ENCODE assay signal across 21 mouse cellular contexts in the genomic region with DNA sequence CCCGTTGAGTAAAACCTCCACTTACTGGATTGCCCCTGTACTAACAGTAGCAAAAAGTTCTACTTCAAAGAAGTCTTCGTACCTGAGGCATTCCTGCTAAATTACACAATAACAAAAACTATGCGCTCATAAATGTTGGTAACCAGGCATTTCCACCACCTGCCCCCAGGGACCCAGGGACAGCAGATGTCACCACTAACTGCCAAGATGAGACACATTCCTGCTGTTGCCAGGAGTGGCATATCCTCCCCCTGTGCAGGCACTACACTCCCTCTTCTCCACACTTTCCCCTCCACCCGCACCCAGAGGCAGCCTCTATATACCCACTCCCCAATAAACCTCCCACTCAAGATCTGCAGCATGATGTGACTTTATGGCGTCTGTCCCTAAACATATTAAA. TPM values are rescaled to one million over a fixed set of nuclear protein-coding genes. Genes with fewer than 3 reads are reported as not detected.
DNase-seq lines count a peak whose midpoint lies in the region; ATAC-seq and TF ChIP-seq lines count a peak whose summit lies in the region.
"Had no signal": no experiment of that assay in that cellular context is flagged by ENCODE, and none has a peak within 500 bp of the region (broad histone marks: within the 10 kb centered on the region; RNA-seq: fewer than 3 reads in every experiment).

No protein-coding gene starts in this region.

- H3K4me3 ChIP-seq in hindbrain, embryonic 11.5 days (ENCODE audit: low read depth, low read length) = no peak overlapping the region
- no peak overlapping the region for H3K4me3 ChIP-seq in hindbrain, embryonic 12.5 days
- no peak overlapping the region for H3K4me3 ChIP-seq in testis, adult 2 months (ENCODE audit: control insufficient read depth, low read depth, low read length)
- no peak overlapping the region for H3K4me3 ChIP-seq in hindbrain, embryonic 14.5 days (replicated peaks; ENCODE audit: low read length)
- H3K4me3 ChIP-seq in thymus, adult 2 months (ENCODE audit: control insufficient read depth, insufficient read depth, low read length) = no peak overlapping the region
- H3K4me3 ChIP-seq: embryonic facial prominence, embryonic 15.5 days; forebrain, embryonic 12.5 days; gastrocnemius, adult 2 months; midbrain, embryonic 10.5 days had no signal

- no peak overlapping the region for H3K27ac ChIP-seq in hindbrain, embryonic 11.5 days (ENCODE audit: low read depth, low read length)
- H3K27ac ChIP-seq in hindbrain, embryonic 12.5 days = no peak overlapping the region
- peak overlapping the region; percentile 55; the same call in 1 of the 2 replicates for H3K27ac ChIP-seq in testis, adult 2 months (ENCODE audit: control insufficient read depth, insufficient read depth, low read depth, low read length)
- H3K27ac ChIP-seq in hindbrain, embryonic 14.5 days = no peak overlapping the region
- no peak overlapping the region for H3K27ac ChIP-seq in thymus, adult 2 months (ENCODE audit: control insufficient read depth, insufficient read depth, low read length)
- H3K27ac ChIP-seq: embryonic facial prominence, embryonic 15.5 days; forebrain, embryonic 12.5 days; gastrocnemius, adult 2 months; midbrain, embryonic 10.5 days had no signal

- ATAC-seq in hindbrain, embryonic 11.5 days (ENCODE audit: low FRiP score) = no peak
- ATAC-seq in hindbrain, embryonic 12.5 days (ENCODE audit: low FRiP score) = no peak
- no peak for ATAC-seq in hindbrain, embryonic 14.5 days (ENCODE audit: low FRiP score)
- ATAC-seq: CD4-positive, CD25-positive, alpha-beta regulatory T cell, adult 4 months; inflammation-experienced regulatory T-cells, adult 6 months; liver, postnatal 0 days had no signal

- no peak overlapping the region for H3K9ac ChIP-seq in hindbrain, embryonic 11.5 days (ENCODE audit: low read depth, low read length)
- H3K9ac ChIP-seq in hindbrain, embryonic 12.5 days = no peak overlapping the region
- no peak overlapping the region for H3K9ac ChIP-seq in hindbrain, embryonic 14.5 days
- H3K9ac ChIP-seq: embryonic facial prominence, embryonic 15.5 days; forebrain, embryonic 12.5 days; liver, postnatal 0 days had no signal

- H3K27me3 ChIP-seq in hindbrain, embryonic 11.5 days (ENCODE audit: control insufficient read depth, insufficient read depth, low read length) = no peaks in the 10 kb centered on the region
- no peaks in the 10 kb centered on the region for H3K27me3 ChIP-seq in hindbrain, embryonic 12.5 days
- no peaks in the 10 kb centered on the region for H3K27me3 ChIP-seq in testis, adult 2 months (ENCODE audit: control insufficient read depth, insufficient read depth, low read length)
- no peaks in the 10 kb centered on the region for H3K27me3 ChIP-seq in hindbrain, embryonic 14.5 days (ENCODE audit: control insufficient read depth, insufficient read depth, low read length)
- H3K27me3 ChIP-seq in thymus, adult 2 months (ENCODE audit: control insufficient read depth, insufficient read depth, low read length) = no peaks in the 10 kb centered on the region
- H3K27me3 ChIP-seq: embryonic facial prominence, embryonic 15.5 days; forebrain, embryonic 12.5 days had no signal

- no peak overlapping the region for H3K4me2 ChIP-seq in hindbrain, embryonic 11.5 days (replicated peaks; ENCODE audit: low read depth, low read length)
- H3K4me2 ChIP-seq in hindbrain, embryonic 12.5 days (replicated peaks) = no peak overlapping the region
- H3K4me2 ChIP-seq in hindbrain, embryonic 14.5 days (replicated peaks) = no peak overlapping the region
- H3K4me2 ChIP-seq: embryonic facial prominence, embryonic 15.5 days; forebrain, embryonic 12.5 days had no signal

- 81% methylated on average over 5 of the region's 5 CpGs for WGBS in hindbrain, embryonic 11.5 days
- 81% methylated on average over 5 of the region's 5 CpGs for WGBS in hindbrain, embryonic 12.5 days
- 69% methylated on average over 5 of the region's 5 CpGs for WGBS in hindbrain, embryonic 14.5 days
- WGBS in thymus, adult 2 months = 90% methylated on average over 5 of the region's 5 CpGs

- no peaks in the 10 kb centered on the region for H3K36me3 ChIP-seq in hindbrain, embryonic 11.5 days (ENCODE audit: control insufficient read depth, insufficient read depth, low read length)
- 0 out of 2 replicates have a peak, but pooled peaks cover 13% of the 10 kb centered on the region for H3K36me3 ChIP-seq in hindbrain, embryonic 12.5 days
- no peaks in the 10 kb centered on the region; the same call in 1 of the 2 replicates for H3K36me3 ChIP-seq in testis, adult 2 months (ENCODE audit: control insufficient read depth, insufficient read depth, low read length)
- peaks cover 3% of the 10 kb centered on the region; the same call in 1 of the 2 replicates for H3K36me3 ChIP-seq in hindbrain, embryonic 14.5 days (replicated peaks; ENCODE audit: control insufficient read depth, insufficient read depth)
- H3K36me3 ChIP-seq in thymus, adult 2 months (ENCODE audit: control insufficient read depth, insufficient read depth, low read length) = no peaks in the 10 kb centered on the region

- peak; percentile 17 for DNase-seq in hindbrain, embryonic 11.5 days (ENCODE audit: low spot score)
- no peak for DNase-seq in testis, postnatal 14 days (ENCODE audit: low spot score)
- DNase-seq in hindbrain, embryonic 14.5 days (ENCODE audit: low spot score) = peak; percentile 42
- DNase-seq in retina, postnatal 1 day = peak; percentile 25
- DNase-seq in urinary bladder, adult 2 months (ENCODE audit: low spot score) = no peak
- no peak for DNase-seq in thymus, adult 2 months
- DNase-seq: adrenal gland, postnatal 10 days; cerebellum, postnatal 36 days; gastrocnemius, adult 2 months; heart, postnatal 10 days; kidney, postnatal 25 days; layer of hippocampus, adult 9-11 months; liver, postnatal 0 days; thymus, postnatal 14 days had no signal

- no peak for TF ChIP-seq CTCF in testis, adult 2 months (IDR thresholded peaks at IDR 0.05; ENCODE audit: control insufficient read depth, insufficient read depth, insufficient replicate concordance, low read depth, low read length)
- no peak for TF ChIP-seq CTCF in thymus, adult 2 months (IDR thresholded peaks at IDR 0.05; ENCODE audit: borderline replicate concordance, control insufficient read depth, extremely low read depth, insufficient read depth, low read length, poor library complexity)

- no peak for TF ChIP-seq POLR2A in testis, adult 2 months (IDR thresholded peaks at IDR 0.05; ENCODE audit: control insufficient read depth, low read depth, low read length)
- TF ChIP-seq POLR2A in thymus, adult 2 months (IDR thresholded peaks at IDR 0.05; ENCODE audit: control insufficient read depth, extremely low read depth, insufficient read depth, low read length, poor library complexity) = no peak

- no peaks in the 10 kb centered on the region for H3K9me3 ChIP-seq in hindbrain, embryonic 11.5 days (ENCODE audit: control insufficient read depth, low read length)
- no peaks in the 10 kb centered on the region for H3K9me3 ChIP-seq in hindbrain, embryonic 12.5 days (replicated peaks)
- no peaks in the 10 kb centered on the region for H3K9me3 ChIP-seq in hindbrain, embryonic 14.5 days (ENCODE audit: control insufficient read depth, low read length)
- H3K9me3 ChIP-seq: embryonic facial prominence, embryonic 15.5 days; forebrain, embryonic 12.5 days; midbrain, embryonic 10.5 days had no signal

- no peaks in the 10 kb centered on the region for H3K4me1 ChIP-seq in hindbrain, embryonic 11.5 days (replicated peaks; ENCODE audit: control insufficient read depth, insufficient read depth, low read length)
- peaks cover 8% of the 10 kb centered on the region; the same call in 1 of the 2 replicates for H3K4me1 ChIP-seq in hindbrain, embryonic 12.5 days
- no peaks in the 10 kb centered on the region; the same call in 1 of the 2 replicates for H3K4me1 ChIP-seq in testis, adult 2 months (ENCODE audit: control insufficient read depth, insufficient read depth, low read length)
- H3K4me1 ChIP-seq in hindbrain, embryonic 14.5 days (replicated peaks; ENCODE audit: control insufficient read depth, insufficient read depth, low read length) = peaks cover 7% of the 10 kb centered on the region; the same call in 1 of the 2 replicates
- no peaks in the 10 kb centered on the region for H3K4me1 ChIP-seq in thymus, adult 2 months (replicated peaks; ENCODE audit: control insufficient read depth, insufficient read depth, low read length)

RNA-seq across cellular contexts. Expression of gene Sept10, which starts 26.8 kb away (rescaled TPM):
- 32.0 and 32.4 TPM in 2 replicates for polyA plus RNA-seq in hindbrain, embryonic 11.5 days (2014; fragmentation: Nextera tagmentation; extraction: Ambion mirVana)
- 24.4 and 29.0 TPM in 2 replicates for polyA plus RNA-seq in hindbrain, embryonic 12.5 days (2016; fragmentation: Nextera tagmentation; extraction: Ambion mirVana)
- 45.5 and 52.0 TPM in 2 replicates for polyA plus RNA-seq in testis, adult 2 months (2012; rRNA removed)
- polyA plus RNA-seq in hindbrain, embryonic 14.5 days (2014; fragmentation: Nextera tagmentation; extraction: Ambion mirVana) = 22.0 TPM in 2 replicates
- polyA plus RNA-seq in urinary bladder, adult 2 months (2012; rRNA removed) = 28.0 and 31.4 TPM in 2 replicates
- 1.7 and 3.1 TPM in 2 replicates for polyA plus RNA-seq in thymus, adult 2 months (2012; rRNA removed)

RNA-seq across cellular contexts. Expression of gene Sowahc, which starts 26.9 kb away (rescaled TPM):
- polyA plus RNA-seq in hindbrain, embryonic 11.5 days (2014; fragmentation: Nextera tagmentation; extraction: Ambion mirVana) = 11.9 and 13.6 TPM in 2 replicates
- 19.6 and 20.8 TPM in 2 replicates for polyA plus RNA-seq in hindbrain, embryonic 12.5 days (2016; fragmentation: Nextera tagmentation; extraction: Ambion mirVana)
- polyA plus RNA-seq in testis, adult 2 months (2012; rRNA removed) = 2.3 and 2.5 TPM in 2 replicates
- 18.8 and 21.1 TPM in 2 replicates for polyA plus RNA-seq in hindbrain, embryonic 14.5 days (2014; fragmentation: Nextera tagmentation; extraction: Ambion mirVana)
- 31.7 and 34.0 TPM in 2 replicates for polyA plus RNA-seq in urinary bladder, adult 2 months (2012; rRNA removed)
- polyA plus RNA-seq in thymus, adult 2 months (2012; rRNA removed) = 2.4 and 2.6 TPM in 2 replicates

Comparison
In these comparisons a context has a peak if more than half of its experiments do, and no peak if none do; other contexts are left out.
1. DNase-seq: peak in hindbrain, embryonic 11.5 days (single experiment), hindbrain, embryonic 14.5 days (single experiment) and retina, postnatal 1 day (single experiment); none in testis, postnatal 14 days (single experiment), urinary bladder, adult 2 months (single experiment) and thymus, adult 2 months (single experiment).